Mouse (Mus musculus) liver, adult (tissue): ENCODE data around the gene Ncor1.

Experiments
- GATA4 ChIP-seq: IDR thresholded peaks from 2 replicates; pipeline ENCODE4 v1.6.1; 2014; ENCODE audit warnings: mild to moderate bottlenecking, low read length; ENCODE audit not compliant: insufficient replicate concordance

The Ncor1 gene

DNA sequence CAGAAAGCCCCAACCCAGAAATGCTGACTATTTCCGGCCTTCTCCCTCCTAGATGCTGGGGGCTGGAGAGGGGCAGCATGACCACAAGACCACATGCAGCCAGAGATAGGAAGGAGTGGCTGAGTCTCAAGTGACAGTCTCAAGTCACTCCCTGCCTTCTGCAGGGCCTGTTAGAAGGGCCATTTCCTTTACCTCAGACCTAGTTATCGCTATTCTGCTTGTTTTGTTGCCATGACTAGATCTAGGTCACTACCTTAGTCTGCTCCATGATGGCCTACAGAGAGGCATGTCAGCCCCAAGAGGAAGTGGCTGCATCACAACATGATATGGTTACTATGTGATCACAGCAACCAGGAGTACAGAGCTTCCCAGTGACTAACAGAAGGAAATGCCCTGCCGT is 8.2 kb upstream of the Ncor1 start:
- no peak for TF ChIP-seq GATA4

GRCm38 (mm10) chr11:62465849-62466248 is 7.5 kb upstream of the Ncor1 start:
- no peak for TF ChIP-seq GATA4

- no peak for TF ChIP-seq GATA4
These were observed 6.4 kb upstream of the Ncor1 start for GRCm38 (mm10) chr11:62464696-62465095.

DNA sequence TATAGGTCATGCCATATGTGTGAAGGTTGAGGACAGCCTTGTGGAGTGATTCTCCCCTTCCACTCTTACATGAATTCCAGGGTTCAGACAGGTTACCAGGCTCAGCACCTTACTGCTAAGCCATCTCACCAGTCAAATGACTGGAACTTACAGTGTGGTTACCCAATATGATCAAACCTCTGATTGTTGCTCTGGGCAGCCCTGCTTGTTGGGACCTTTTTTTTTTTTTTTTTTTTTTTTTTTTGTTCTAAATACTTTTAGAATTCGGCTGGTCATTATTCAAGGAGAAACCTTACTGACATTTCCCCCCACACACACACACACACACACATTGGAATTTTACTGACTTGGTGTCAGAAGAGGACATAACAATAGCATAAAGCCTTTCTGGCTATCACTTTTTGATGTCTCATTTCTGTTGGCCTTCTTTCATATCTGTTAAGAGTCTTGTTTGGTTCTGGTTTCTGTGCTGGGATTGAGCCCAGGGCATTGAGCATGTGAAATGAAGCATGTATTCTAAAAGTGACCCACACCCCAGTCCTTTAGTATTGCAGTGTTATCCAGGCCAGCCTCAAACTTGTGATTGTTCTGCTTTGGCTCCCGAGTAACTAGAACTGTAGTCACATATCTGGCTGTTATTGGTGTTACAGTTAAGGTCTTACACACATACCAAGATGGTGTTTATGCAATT is 5.0 kb upstream of the Ncor1 start:
- no peak for TF ChIP-seq GATA4

DNA sequence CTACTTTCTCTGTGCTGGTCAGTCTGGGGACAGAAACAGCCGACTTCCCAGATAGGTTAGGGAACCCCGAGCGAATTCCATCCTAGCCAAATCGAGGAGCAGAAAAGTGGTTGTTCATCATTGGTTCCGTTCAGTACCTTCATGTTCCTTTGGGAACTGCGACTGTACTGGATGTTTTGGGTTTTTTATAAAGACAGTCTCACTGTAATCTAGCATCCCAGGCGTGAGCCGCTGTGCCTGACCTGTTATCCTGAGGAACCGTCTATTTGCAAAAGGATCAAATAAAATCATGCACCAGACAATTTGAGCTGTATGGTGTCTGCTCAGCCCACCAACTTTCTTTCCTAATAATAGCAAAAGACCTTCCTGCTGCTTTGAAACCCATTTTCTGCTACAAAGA is 439 bp upstream of the Ncor1 start:
- no peak for TF ChIP-seq GATA4

DNA sequence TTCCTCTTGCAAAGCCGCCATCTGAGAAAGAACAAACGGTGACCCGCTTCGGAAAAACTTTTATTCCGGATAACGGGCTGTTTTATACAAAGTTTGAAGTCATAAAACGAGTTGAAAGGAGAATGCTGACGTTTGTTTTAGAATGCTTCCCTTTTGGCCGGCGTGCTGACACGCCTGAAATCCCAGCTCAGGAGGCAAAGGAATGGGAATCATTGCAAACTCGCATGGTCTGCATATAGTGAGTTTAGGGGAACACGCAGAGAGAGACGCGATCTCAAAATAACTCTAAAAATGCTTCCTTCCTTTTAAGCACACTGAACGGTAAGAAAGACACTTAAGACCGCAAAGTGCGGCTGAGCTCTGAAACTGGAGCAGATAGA is 460 bp downstream of the Ncor1 start:
- no peak for TF ChIP-seq GATA4

GRCm38 (mm10) chr11:62457241-62457890 is 975 bp downstream of the Ncor1 start:
- no peak for TF ChIP-seq GATA4

GRCm38 (mm10) chr11:62456483-62457172 is 1.7 kb downstream of the Ncor1 start:
- no peak for TF ChIP-seq GATA4

- no peak for TF ChIP-seq GATA4
These were observed 2.3 kb downstream of the Ncor1 start for GRCm38 (mm10) chr11:62456021-62456482.

DNA sequence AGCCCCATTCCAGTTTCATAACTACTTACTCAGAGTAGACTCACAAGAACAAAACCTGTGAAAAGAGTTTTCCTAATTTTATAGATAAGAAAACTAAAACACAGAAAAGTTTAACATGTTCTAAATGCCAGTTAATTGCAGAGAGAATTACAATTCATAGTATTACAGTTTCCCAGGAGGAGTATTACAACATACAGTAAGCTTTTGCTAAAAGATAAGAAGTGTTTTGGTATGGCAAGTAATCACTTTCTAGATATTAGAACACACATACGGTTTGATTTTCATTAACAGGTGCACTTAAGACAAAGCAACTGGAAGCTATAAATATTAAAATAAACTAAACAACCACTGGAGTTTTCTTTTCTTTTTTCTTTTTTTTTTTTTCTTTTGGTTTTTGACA is 3.1 kb downstream of the Ncor1 start:
- no peak for TF ChIP-seq GATA4

GRCm38 (mm10) chr11:62448971-62449370 is 9.4 kb downstream of the Ncor1 start:
- no peak for TF ChIP-seq GATA4

DNA sequence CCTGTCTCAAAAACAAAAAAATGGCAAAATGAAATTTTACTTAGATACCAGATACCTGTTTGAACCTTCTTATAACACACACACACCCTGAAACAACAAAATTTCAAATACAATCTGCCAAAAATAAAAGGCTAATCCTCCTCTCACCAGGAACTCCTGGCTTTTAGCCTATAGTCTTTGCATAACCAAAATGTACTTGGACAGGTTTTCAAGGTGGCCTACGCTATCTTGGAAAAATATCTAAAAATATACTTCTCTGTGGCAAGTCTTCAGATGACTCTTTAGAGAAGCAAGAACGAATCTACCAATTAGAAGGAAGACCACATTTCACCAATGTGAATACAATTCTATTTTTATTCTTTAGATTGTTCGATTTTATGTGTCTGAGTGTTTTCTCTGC is 12.5 kb downstream of the Ncor1 start:
- TF ChIP-seq GATA4: no peak

GRCm38 (mm10) chr11:62440670-62441315 is 17.5 kb downstream of the Ncor1 start:
- TF ChIP-seq GATA4: no peak

GRCm38 (mm10) chr11:62432211-62432610 is 26.1 kb downstream of the Ncor1 start:
- no peak for TF ChIP-seq GATA4

- TF ChIP-seq GATA4: no peak
These were observed 31.2 kb downstream of the Ncor1 start for GRCm38 (mm10) chr11:62427105-62427504.

- TF ChIP-seq GATA4: no peak
These were observed 32.1 kb downstream of the Ncor1 start for GRCm38 (mm10) chr11:62426266-62426665.
